Mouse (Mus musculus) cerebellum, adult 11 months (tissue): ENCODE results near the gene Ppp1r13b.

ENCODE experiments used
- DNase-seq: peaks from one replicate; pipeline ENCODE4 v3.0.0; 2022

Ppp1r13b gene

DNA sequence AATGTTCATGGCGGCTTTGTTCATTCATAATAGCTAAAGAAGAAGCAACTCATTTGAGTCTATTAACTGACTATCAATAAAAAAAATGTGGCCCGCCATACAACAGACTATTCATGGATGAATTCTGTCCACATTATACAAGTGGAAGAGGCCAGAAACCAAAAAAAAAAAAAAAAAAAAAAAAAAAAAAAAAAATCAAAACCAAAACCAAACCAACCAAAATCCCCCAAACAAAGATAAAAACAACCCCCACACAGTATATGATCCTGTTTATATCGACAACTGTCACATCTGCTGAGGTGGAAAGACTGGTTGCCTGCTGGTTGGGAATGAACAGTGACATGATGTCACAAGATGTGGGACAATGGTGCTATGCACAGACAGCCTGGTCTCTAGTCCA, 32.4 kb downstream of the Ppp1r13b start:
- DNase-seq: no peak

- DNase-seq: no peak
Observed at GRCm38 (mm10) chr12:111874601-111875140, 33.2 kb downstream of the Ppp1r13b start.

DNA sequence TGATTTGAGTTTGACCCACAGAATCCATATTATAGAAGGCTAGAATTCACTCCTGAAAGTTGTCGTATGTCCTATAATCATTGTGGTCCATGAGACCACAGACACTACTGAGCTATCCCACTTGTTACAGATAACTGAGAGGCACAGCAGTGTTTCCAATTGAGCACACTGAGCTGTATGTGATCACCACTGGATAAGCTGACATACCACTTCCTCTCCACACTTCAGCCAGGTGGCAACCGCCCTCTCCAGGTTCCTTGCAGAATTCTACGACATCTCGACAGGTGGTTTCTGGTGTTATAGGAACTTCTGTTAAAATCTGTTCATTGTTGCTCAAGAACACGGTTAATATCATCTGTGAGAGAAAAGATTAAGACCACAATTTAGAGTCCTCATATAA, 35.8 kb downstream of the Ppp1r13b start:
- DNase-seq: no peak

- no peak for DNase-seq
Observed at GRCm38 (mm10) chr12:111870811-111871210, 37.1 kb downstream of the Ppp1r13b start.

DNA sequence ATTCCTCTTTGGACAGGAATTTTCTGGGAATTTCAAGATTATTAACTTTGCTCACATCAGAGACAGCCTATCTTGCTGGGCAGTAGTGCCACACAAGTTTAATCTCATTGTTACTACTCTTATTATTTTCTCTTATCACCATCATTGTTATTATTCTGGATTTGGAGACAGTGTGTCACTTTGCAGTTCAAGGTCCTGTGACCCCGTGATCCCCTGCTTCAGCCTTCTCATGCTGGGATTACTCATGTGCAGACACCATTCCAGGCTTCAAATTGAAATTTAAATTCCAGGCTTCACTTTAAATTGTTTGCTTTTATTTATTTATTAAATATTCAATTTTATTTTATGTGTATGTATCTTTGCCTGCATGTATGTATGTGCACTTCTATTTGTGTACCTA, 38.1 kb downstream of the Ppp1r13b start:
- no peak for DNase-seq

DNA sequence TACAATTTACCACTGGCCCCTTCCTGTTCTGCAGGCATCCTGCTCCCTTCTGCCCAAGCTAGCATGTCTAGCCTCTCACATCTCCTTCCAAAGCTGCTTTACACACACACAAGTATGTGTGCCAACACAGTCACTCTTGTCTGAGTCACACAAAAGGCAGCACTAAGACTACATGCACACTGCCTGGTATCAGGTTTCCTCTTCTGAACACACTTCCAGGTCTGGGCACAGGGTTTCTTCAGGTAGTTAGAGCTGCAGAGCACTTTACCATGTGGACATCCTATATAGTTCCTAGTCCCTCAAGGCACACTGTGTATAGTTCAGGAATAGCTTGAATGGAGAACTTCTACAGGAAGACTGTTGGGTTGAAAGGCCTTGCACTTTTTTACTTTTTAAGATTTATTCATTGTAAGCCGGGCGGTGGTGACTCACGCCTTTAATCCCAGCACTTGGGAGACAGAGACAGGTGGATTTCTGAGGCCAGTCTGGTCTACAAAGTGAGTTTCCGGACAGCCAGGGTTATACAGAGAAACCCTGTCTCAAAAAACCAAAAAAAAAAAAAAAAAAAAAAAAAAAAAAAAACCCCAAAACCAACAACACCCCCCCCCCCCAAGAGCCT, 43.6 kb downstream of the Ppp1r13b start:
- no peak for DNase-seq

DNA sequence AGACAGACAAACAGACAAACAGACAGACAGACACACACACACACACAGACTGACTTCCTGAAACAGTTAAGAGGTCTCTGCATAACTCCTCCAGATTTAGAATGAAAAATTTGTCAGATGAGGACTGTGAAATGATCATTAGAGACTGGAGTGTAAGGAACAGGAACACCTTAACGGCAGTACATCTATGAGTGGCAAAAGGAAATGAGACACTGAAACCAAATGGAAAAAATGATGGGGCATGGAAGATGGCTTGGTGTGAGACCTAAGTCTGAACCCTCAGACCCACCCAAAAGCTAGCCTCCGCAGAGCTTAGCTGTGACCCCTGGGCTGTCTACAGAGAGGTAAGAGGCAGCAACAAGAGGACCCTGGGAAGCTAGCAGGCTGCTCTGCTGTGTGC, 52.5 kb downstream of the Ppp1r13b start:
- DNase-seq: no peak

- no peak for DNase-seq
Observed at GRCm38 (mm10) chr12:111853546-111853945, 54.4 kb downstream of the Ppp1r13b start.

DNA sequence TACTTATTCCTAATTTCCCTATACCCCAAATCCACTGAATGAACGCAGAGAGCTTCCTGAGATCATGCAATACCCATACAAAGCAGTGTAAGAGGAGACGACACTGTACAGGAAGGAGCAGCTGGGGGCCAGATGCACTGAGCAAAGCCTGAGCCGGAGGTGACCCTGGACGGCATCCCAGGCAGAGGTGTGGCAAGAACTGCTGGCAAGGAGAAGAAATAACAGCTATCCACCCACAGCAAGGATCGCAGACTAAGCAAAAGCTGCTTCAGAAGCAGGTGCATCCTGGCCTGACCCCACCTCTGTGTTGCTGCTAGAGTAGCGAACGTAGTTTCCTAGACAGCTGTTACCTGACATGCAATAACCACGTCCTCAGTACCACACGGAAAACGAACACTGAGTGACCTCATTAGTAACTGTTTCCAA, 54.9 kb downstream of the Ppp1r13b start:
- no peak for DNase-seq

GRCm38 (mm10) chr12:111851745-111852144, 56.2 kb downstream of the Ppp1r13b start:
- DNase-seq: no peak

DNA sequence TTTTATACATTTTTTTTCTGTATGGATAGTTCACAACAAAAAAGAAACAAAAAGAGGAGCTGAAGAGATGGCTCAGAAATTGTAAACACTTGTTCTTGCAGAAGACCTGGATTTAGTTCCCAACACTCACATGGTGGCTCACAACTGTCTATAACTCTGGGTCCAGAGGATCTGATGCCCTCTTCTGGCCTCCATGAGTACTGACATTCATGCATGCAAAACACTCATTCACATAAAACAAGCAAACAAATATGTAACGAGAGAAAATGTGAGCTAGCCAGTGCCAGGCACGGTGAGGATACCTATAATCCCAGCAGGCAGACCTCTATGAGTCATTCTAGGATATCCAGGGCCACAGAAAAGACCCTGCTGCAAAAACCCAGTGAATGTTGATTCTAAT, 56.7 kb downstream of the Ppp1r13b start:
- DNase-seq: no peak

DNA sequence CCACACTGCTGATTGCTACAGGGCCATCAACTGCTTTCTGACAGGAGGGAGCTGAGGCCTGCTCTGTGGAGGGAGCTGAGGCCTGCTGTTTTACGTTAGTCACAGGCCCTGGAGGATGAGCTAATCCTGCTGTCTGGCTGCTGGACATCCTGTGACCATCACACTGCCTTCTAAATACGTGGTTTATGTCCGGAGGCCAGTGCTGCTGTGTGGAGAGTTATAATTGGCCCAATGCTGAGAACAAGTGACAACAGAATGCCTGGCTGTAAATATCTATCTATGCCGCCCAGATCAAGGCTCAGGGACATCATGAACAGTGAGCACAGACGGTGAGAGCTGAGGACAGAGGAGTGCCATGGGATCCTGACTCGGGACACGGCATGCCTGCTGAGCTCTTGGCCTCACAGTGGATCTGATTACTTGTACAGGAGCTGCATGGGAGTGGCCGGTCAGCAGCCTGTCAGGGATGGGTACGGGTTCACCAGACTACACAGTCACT, 59.6 kb downstream of the Ppp1r13b start:
- peak; percentile 28 for DNase-seq

DNA sequence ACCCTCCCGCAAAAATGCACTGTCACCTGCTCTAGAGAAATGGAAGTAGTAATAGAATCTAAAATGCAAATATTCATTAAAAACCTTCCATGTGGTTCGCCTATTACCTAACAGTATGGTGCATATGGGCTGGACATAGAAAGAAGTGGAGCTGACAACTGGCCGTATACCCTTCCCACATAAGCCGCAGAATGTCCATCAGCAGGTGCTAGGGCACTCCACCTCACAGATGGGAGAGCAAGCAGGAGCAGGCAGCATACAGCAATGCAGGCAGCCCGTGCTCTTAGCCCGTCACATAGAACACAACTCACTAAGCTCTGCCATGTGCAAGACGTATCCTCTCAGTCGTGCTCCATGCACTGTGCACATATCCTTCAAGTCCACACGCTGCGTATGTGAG, 61.1 kb downstream of the Ppp1r13b start:
- no peak for DNase-seq

GRCm38 (mm10) chr12:111845953-111846352, 62.0 kb downstream of the Ppp1r13b start:
- no peak for DNase-seq

DNA sequence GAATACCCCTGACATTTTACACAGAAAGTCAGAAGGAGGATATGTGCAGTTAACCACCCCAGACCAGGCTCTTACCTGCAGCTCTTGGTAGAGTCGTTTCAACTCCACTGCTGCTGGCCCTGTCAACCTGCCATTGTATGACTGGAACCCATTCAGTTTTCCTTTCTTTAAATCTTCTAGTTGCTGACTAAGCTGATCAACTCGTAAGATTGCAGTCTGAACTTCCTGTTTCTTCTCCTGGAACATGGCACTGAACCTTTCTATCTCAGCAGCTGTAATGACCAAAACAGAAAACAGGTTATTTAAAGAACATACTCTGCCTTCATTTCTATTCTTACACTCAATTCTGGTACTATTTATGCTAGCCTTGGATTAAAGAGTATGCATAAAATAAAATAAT, 64.4 kb downstream of the Ppp1r13b start:
- DNase-seq: no peak

DNA sequence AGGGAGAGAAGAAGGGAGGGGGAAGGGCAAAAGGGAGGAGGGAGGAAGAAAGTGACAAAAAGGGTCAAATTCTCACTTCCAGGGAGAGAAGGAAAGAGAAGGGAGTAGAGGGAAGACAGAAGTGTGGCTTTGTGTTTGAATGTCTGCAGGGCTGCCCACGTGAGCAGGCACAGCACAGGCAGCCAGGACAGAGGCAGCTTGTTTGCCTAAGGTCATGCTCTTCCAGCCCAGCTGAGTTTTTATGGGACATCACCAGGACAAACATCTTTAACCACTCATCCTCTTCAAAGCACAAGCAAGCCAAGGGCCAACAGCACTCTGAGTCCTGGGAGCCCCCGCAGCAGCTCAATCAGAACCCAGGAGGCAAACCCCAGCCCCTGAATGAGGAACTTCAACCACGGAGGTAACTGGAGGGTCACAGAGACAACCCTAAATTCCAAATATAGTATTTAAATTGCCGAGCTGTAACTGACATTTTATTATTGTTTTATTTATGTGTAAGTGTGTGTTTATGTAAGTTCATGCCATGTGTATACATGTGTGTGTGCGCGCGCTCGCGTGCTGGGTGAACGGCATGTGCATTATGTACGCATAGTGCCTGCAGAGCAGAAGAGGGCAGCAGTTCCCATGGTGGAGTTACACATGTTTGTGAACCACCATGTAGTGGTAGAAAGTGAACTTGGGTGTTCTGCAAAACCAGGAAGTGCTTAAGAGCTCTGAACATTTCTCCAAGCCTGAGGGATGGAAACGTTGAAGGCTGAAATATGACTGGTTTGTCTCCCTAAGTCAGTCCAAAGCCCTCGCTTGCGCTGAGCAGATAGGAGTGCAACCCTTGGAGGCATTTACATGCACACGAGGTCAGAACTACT, 65.1 kb downstream of the Ppp1r13b start:
- no peak for DNase-seq

DNA sequence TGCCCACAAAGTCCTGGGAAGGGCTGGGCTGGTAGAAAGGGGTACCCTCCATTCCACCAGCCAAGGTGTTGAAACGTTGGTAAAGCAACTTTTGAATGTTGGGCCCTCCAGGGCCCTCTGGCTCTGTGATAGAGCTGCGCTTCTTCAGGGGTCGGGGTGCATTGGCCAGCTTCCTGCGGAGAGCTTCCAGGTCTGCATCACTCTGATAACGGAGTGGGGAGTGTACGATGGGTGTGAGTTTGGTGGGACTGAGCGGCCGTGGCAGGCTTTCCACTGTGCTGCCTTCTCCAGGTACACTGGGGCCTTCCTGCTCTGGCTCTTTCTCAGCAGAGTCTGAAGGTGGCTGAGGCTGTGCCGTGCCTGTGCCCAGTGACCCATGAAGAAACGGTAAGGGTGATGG, 74.5 kb downstream of the Ppp1r13b start:
- no peak for DNase-seq

- no peak for DNase-seq
Observed at GRCm38 (mm10) chr12:111832643-111833042, 75.3 kb downstream of the Ppp1r13b start.

DNA sequence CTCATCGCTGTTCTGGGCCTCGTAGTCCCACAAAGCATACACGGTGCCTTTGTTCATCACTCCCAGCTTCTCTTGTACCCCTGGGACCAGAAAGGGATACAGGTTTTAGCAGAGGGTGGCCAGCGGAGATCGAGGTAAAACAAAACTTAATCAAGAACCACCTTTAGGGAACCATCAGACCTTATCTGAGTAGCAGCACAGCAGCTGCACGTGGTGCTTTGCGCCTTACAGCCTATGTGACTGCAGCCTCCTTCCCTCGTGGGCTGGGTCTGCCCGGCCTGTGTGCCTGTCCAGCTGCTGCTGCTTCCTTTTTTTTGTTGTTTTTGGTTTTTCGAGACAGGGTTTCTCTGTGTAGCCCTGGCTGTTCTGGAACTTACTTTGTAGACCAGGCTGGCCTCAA, 77.5 kb downstream of the Ppp1r13b start:
- DNase-seq: no peak

DNA sequence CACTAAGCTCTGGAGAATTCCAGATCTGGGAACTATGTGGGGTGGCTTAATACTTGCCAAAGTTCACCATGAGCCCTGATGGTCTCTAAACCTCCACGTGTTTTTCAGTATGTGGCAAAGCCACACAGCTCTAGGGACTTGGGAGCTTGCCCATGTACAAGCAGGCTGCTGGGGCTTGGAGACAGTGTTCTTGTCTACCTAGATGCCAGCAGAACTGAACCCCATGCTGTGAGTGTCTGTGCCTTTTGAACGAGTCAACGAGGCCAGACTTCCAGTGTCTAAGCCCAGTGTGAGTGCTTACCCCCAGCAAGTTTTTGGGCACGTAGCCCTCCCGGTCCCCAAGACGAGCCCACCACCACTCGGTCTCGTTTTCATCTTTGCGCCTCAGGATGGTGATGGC, 78.0 kb downstream of the Ppp1r13b start:
- peak; percentile 43 for DNase-seq

DNA sequence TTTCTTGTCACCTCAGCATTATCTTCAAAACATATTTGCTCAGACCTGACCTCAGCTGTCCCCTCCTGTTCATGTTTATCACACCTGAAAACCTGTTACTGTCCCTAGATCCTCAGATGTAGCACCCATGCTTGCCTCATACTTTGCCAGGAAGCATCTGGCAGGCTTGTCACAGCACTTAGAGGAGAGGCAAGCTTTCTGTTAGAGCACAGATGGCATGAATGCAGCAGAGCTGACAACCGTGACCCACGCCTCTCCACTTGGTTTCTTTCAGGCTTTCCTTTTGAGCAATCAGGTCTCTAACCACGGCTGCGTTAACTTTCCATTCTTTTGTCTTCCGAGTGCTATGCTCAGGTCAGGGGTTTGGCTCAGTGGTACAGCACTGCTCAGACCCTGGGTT, 78.5 kb downstream of the Ppp1r13b start:
- DNase-seq: no peak

GRCm38 (mm10) chr12:111827556-111827955, 80.4 kb downstream of the Ppp1r13b start:
- no peak for DNase-seq

DNA sequence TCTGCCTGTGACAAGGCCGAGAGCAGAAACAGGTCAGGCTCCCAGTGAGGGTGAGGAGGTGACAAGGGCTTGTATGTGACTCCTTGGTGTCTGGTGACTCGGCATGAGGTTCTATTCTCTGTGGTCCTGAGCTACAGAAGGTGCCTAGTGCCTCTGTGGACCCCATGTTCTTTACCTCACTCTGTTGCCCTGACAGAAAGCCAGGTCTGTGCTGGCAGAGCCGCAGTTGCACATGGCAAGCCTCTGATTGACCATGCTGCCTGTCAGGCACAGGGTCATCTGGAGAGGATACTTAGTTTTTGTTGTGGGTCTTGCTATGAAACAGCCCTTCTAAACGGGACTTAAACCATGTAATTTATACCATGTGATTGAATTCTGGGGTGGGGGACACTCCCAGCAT, 86.0 kb downstream of the Ppp1r13b start:
- DNase-seq: no peak

- DNase-seq: no peak
Observed at GRCm38 (mm10) chr12:111820708-111821107, 87.2 kb downstream of the Ppp1r13b start.
